Mouse (Mus musculus): ENCODE measurements around the gene Tmem262. TPM values are rescaled to one million over a fixed set of nuclear protein-coding genes. Genes with fewer than 3 reads are reported as not detected.
"Not testable (repeated sequence)": the region's sequence is repeated elsewhere in the genome, so short reads cannot be mapped to it uniquely, and the experiment has no call there.

Gene Tmem262
- not detected in 2 replicates for polyA plus RNA-seq (2016; fragmentation: Nextera tagmentation; extraction: Ambion mirVana)

GRCm38 (mm10) chr19:6079983-6080480, at the start of gene Tmem262:
Gene Tmem262 (plus strand): TSS chr19:6080033.
- H3K9me3 ChIP-seq (replicated peaks) = no peaks in the 10 kb centered on the region
- WGBS = 95% methylated on average over 12 of the region's 12 CpGs
- H3K27me3 ChIP-seq (ENCODE audit: low read depth, poor library complexity, severe bottlenecking) = no peaks in the 10 kb centered on the region
- peaks cover 45% of the 10 kb centered on the region for H3K36me3 ChIP-seq
- no peak within 1 kb of the TSS for H3K27ac ChIP-seq
- no peak for DNase-seq (ENCODE audit: low spot score)
- no peak within 1 kb of the TSS for H3K4me3 ChIP-seq
- peaks cover 24% of the 10 kb centered on the region for H3K4me1 ChIP-seq

DNA sequence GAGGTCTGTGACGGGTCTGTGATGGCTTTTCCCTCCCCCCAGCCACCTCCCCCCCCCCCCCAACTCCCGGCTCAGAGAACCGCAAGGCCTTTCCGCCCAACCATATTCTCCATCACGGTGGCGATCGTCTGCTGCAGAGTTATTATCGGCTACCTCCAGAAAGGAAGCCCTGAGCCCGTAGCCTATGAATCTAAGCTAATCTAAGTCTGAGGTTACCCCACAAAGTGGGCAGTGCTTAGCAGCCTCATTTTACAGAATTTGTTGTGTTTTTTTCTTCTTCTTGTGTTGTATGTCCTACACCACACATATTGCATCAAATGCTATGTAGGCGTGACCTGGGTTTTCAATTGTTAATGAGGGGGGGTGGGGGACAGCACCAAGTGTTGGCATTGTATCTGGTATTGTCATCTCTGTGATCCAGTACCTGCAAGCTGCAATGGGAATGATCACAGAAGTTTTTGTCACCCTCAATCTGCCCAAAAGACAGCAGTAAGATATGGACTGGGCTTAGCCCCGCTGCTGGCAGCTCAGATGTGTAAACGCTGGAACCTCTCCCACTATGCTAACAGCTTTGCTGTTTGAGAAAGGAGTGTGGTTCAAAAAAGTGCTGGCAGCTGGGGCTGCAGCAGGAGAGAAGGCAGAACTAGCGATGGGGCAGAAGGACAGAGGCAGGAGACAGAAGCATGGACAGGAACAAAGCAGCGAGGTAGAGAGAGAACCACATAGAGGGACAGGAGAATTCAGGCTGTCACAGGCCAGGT, 49.1 kb upstream of the Tmem262 start:
- Histone ChIP-seq H3K4me3 (no peak overlapping the region), H3K4me1 (no peaks in the 10 kb centered on the region), H3K27me3 (ENCODE audit: low read depth, poor library complexity, severe bottlenecking) (no peaks in the 10 kb centered on the region), H3K27ac (no peak overlapping the region), H3K36me3 (no peaks in the 10 kb centered on the region), H3K9me3 (replicated peaks) (no peaks in the 10 kb centered on the region)
- 74% methylated on average over 14 of the region's 14 CpGs for WGBS
- DNase-seq (ENCODE audit: low spot score) = no peak

DNA sequence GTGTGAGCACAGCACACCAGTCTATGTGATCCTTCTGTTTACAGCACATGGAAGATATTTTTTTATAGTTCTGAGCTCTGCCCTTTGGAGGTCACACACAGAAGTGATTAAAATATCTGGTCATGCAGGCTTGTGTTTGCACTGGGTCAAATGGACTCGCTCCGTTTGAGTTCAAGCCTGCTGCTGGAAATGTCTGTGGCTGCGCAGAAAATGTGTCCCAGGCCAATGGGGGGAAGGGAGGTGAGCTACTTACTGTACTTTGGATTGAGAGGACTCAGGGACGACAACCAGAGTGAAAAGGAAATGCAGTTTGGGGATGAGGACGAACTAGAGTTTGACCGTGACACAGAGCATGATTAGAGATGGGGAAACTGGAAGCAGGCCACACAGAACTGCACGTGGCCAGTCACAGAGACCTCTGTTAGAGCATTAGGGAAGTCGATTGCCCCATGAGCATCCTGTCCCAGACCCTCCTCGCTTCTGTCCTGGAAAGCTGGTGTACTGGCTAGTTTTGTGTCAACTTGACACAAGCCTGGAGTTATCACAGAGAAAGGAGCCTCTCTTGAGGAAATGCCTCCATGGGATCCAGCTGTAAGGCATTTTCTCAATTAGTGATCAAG, 43.8 kb upstream of the Tmem262 start:
- Histone ChIP-seq H3K4me1 (no peaks in the 10 kb centered on the region), H3K36me3 (no peaks in the 10 kb centered on the region), H3K9me3 (replicated peaks) (no peaks in the 10 kb centered on the region), H3K27me3 (ENCODE audit: low read depth, poor library complexity, severe bottlenecking) (no peaks in the 10 kb centered on the region), H3K27ac (no peak overlapping the region), H3K4me3 (no peak overlapping the region)
- 75% methylated on average over 9 of the region's 9 CpGs for WGBS
- DNase-seq (ENCODE audit: low spot score) = no peak

- H3K36me3 ChIP-seq = no peaks in the 10 kb centered on the region
- DNase-seq (ENCODE audit: low spot score) = no peak
Measured at GRCm38 (mm10) chr19:6037695-6038094, 42.1 kb upstream of the Tmem262 start.

GRCm38 (mm10) chr19:6038326-6038725, 41.5 kb upstream of the Tmem262 start:
- no peak for DNase-seq (ENCODE audit: low spot score)
- WGBS = 81% methylated on average over 7 of the region's 7 CpGs

More at GRCm38 (mm10) chr19:6037695-6038094, 42.1 kb upstream of the Tmem262 start:
- no peak overlapping the region for H3K27ac ChIP-seq
- no peak overlapping the region for H3K4me3 ChIP-seq
- H3K4me1 ChIP-seq = no peaks in the 10 kb centered on the region
- no peaks in the 10 kb centered on the region for H3K27me3 ChIP-seq (ENCODE audit: low read depth, poor library complexity, severe bottlenecking)
- no peaks in the 10 kb centered on the region for H3K9me3 ChIP-seq (replicated peaks)

DNA sequence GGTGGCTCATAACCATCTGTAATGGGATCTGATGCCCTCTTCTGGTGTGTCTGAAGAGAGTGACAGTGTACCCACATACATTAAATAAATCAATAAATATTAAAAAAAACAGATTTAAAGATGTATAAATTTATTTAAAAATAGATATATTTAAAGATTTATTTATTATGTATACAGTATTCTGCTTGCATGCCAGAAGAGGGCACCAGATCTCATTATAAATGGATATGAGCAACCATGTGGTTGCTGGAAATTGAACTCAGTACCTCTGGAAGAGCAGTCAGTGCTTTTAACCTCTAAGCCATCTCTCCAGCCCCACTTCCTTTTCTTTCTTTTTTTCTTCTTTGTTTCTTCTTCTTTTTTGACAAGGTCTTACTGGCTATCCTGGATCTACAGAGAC, 39.8 kb upstream of the Tmem262 start:
- no peaks in the 10 kb centered on the region for H3K9me3 ChIP-seq (replicated peaks)
- H3K4me3 ChIP-seq = no peak overlapping the region
- H3K36me3 ChIP-seq = no peaks in the 10 kb centered on the region
- H3K27ac ChIP-seq = no peak overlapping the region
- no peaks in the 10 kb centered on the region for H3K27me3 ChIP-seq (ENCODE audit: low read depth, poor library complexity, severe bottlenecking)
- no peak for DNase-seq (ENCODE audit: low spot score)
- peaks cover under 1% of the 10 kb centered on the region for H3K4me1 ChIP-seq

More at GRCm38 (mm10) chr19:6038326-6038725, 41.5 kb upstream of the Tmem262 start:
- Histone ChIP-seq H3K36me3 (no peaks in the 10 kb centered on the region), H3K27ac (no peak overlapping the region), H3K4me1 (no peaks in the 10 kb centered on the region), H3K27me3 (ENCODE audit: low read depth, poor library complexity, severe bottlenecking) (no peaks in the 10 kb centered on the region), H3K4me3 (no peak overlapping the region), H3K9me3 (replicated peaks) (no peaks in the 10 kb centered on the region)

DNA sequence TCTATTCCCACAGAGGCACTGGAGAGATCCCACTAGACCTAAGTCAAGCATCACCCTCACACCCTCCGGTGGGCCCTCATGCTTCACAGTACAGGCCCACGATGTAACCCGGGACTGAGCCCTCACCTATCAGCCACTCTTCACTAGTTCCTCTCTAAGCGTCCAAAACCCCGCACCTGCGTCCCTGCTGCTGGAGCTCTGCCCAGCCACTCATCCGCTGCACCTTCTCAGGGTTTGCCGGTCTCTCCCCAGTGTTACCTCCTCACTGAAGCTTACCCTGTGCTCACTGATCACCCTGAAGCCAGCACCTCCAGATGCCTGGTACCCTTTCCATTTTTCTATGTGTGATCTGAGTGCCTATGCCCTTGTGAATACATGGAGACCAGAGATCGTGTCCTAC, 37.5 kb upstream of the Tmem262 start:
- Histone ChIP-seq H3K27ac (no peak overlapping the region), H3K27me3 (ENCODE audit: low read depth, poor library complexity, severe bottlenecking) (no peaks in the 10 kb centered on the region), H3K4me3 (no peak overlapping the region), H3K36me3 (no peaks in the 10 kb centered on the region), H3K4me1 (peaks cover 11% of the 10 kb centered on the region), H3K9me3 (replicated peaks) (no peaks in the 10 kb centered on the region)
- DNase-seq (ENCODE audit: low spot score) = no peak
- 84% methylated on average over 9 of the region's 9 CpGs for WGBS

DNA sequence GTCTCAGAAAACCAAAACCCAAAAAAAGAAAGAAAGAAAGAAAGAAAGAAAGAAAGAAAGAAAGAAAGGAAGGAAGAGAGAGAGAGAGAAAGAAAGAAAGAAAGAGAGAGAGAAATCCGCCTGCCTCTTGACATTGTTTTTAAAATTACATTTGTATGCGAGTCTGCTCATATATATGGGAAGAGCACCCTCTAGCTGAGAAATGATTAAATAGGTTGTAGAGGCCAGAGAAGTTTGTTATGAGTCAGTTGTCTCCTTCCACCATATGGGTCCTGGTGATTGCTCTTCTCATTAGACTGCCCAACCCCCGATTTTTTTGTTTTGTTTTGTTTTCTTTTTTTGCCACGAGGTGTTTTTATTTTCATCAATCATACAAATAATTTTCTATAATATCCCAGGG, 35.7 kb upstream of the Tmem262 start:
- peaks cover 24% of the 10 kb centered on the region for H3K4me1 ChIP-seq
- not testable (repeated sequence) for H3K9me3 ChIP-seq (replicated peaks); DNase-seq (ENCODE audit: low spot score); H3K4me3 ChIP-seq; H3K27ac ChIP-seq; H3K27me3 ChIP-seq (ENCODE audit: low read depth, poor library complexity, severe bottlenecking)
- 80% methylated on average over 4 of the region's 4 CpGs for WGBS
- peaks cover 14% of the 10 kb centered on the region for H3K36me3 ChIP-seq

DNA sequence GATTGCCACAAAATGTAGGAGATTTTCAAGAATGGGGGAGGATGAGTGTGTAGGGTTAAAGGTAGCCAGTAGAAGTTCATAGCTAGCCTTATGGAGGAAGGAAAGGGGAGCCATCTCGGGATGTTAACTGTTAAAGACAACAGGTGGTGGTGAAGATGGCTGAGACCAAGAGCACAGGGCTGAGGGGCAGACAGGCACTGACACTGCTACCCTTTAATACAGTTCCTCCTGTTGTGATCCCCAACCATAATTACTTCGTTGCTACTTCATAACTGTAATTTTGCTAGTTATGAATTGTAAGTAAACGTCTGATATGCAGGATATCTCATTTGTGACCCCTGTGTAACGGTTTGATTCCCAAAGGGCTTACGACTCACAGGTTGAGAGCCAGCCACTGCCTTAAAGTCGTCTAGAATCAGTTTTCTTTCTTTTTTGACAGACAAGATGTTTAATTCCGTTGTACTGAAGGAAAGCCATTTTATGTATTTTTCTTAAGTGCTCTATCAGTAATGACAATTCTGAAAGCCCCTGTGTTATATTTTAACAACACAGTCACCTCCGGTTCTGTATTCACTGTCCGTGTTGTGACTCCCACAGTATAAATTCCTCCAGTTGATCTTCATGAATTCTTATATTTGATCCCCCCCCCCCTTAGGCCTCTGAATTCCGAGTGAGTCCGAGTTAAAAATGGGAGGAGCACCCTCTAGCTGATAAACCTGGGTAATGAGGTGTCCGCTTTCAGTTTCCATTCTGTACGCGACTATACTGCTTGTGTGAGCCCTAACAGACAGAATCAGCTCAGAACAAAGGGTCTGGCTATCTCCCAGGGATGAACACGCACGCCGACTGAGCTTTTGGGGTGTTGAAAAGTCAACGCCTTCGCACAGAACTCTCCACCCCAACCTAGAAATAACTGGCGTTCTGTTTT, 34.2 kb upstream of the Tmem262 start:
- WGBS = 24% methylated on average over 20 of the region's 20 CpGs
- Histone ChIP-seq H3K27ac (peak overlapping the region; percentile 99), H3K27me3 (ENCODE audit: low read depth, poor library complexity, severe bottlenecking) (no peaks in the 10 kb centered on the region), H3K36me3 (peaks cover 29% of the 10 kb centered on the region), H3K4me3 (peak overlapping the region; percentile 89), H3K9me3 (replicated peaks) (no peaks in the 10 kb centered on the region), H3K4me1 (peaks cover 24% of the 10 kb centered on the region)
- no peak for DNase-seq (ENCODE audit: low spot score)

DNA sequence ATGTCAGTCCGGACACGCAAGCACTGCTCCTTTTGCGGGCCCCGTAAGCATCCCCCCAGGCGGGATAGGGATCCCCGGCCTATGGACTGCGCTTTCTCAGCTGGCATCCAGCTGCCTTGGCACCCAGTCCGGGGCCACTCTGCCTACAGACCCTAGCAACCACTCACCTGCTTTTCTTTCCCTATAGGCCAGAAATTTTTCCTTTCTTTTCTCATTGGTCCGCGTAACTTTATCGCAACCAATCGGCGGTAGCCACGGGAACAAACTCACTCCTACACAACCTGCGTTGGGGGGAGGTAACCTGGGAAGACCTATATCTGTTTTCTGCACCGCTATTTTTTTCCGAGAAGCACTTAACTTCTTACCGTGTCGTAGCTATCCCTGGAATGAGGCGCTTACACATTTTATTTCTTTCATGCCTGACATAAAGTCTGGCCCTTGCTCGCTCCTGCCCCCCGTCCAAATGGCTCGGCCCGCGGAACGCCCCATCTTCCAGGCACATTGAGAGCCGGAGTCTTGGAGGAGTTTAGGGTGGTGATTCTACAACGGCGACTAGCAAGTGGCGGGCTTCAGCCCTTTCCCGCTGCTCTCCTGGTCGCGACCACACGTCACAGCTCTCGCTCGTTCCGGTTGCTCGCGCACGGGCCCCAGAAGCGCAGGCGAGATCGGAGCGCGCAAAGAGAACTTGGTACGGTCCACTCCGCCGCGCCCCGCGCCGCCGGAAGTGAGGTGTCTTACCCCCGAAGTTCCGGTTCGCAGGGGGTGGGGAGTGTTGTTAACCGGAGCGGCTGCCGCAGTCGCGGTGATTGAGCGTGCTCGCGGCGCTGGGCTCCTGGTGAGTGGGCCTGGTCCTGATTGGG, 33.3 kb upstream of the Tmem262 start, which contains the start of gene Syvn1:
Gene Syvn1 (plus strand): TSS at position 283 of the 860 bp plus-strand sequence.
- Histone ChIP-seq H3K4me1 (peaks cover 24% of the 10 kb centered on the region), H3K36me3 (peaks cover 38% of the 10 kb centered on the region), H3K27ac (peak within 1 kb of the TSS; percentile 99), H3K4me3 (peak within 1 kb of the TSS; percentile 89), H3K27me3 (ENCODE audit: low read depth, poor library complexity, severe bottlenecking) (no peaks in the 10 kb centered on the region), H3K9me3 (replicated peaks) (no peaks in the 10 kb centered on the region)
- WGBS = under 1% methylated on average over 65 of the region's 65 CpGs
- DNase-seq (ENCODE audit: low spot score) = peak; percentile 93

DNA sequence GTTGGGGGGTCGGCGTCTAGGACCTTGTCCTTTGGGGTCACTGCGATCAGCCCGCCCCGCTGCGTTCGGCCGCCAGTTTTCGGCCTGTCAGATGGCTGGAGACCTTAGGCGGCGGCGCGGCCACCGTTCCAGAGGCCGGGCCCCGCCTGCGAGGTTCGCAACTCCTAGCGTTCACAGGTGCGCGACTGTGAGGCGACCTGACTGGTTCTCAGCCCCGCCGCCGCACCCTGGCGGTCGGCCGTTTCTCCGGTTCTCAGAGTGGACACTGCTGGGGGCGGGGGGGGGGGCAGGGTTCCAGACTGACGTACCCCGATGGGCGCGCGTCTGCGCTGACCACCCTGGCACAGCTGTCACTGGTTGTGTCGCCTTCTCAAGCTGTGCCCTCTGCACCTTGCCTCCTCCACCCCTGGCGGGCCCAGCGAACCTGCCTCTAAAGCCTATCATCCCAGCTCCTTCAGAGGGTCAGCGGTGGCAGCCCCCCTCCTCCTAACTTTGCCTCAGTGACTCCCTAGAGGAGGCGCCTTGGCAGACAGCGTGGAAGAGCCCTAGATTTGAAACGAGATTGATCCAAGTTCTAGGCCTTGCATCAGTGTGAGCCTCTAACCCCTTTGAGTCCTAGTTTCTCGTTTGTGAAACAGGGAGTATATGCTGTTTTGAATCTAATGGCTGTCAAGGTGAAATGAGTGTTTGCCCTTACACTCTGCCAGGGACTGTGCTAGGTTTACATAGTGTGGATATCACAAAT, 32.5 kb upstream of the Tmem262 start:
- H3K4me3 ChIP-seq = peak overlapping the region; percentile 89
- H3K9me3 ChIP-seq (replicated peaks) = no peaks in the 10 kb centered on the region
- H3K27ac ChIP-seq = peak overlapping the region; percentile 99
- peaks cover 24% of the 10 kb centered on the region for H3K4me1 ChIP-seq
- H3K27me3 ChIP-seq (ENCODE audit: low read depth, poor library complexity, severe bottlenecking) = no peaks in the 10 kb centered on the region
- WGBS = 2% methylated on average over 44 of the region's 44 CpGs
- H3K36me3 ChIP-seq = peaks cover 46% of the 10 kb centered on the region
- DNase-seq (ENCODE audit: low spot score) = no peak
